Mouse (Mus musculus): ENCODE data around the gene Gse1. TPM values are rescaled to one million over a fixed set of nuclear protein-coding genes. Genes with fewer than 3 reads are reported as not detected.

Gse1 gene
- polyA plus RNA-seq, 1 experiment from 2014 or later: 14.3 TPM

- no peaks in the 10 kb centered on the region for H3K27me3 ChIP-seq (ENCODE audit: insufficient read depth, low read length)
- H3K4me2 ChIP-seq: peak overlapping the region; percentile 57
- H3K4me1 ChIP-seq (ENCODE audit: insufficient read depth): peaks cover 46% of the 10 kb centered on the region
- peak overlapping the region; percentile 67; the same call in 1 of the 2 replicates for H3K27ac ChIP-seq (ENCODE audit: low read depth)
- no peaks in the 10 kb centered on the region for H3K9me3 ChIP-seq (ENCODE audit: low read depth, low read length)
- no peak for ATAC-seq (ENCODE audit: insufficient read depth)
- TF ChIP-seq CTCF (IDR thresholded peaks at IDR 0.05; ENCODE audit: low read depth): no peak
- H3K4me3 ChIP-seq (ENCODE audit: low read depth, low read length): no peak overlapping the region; the same call in 1 of the 2 replicates
- DNase-seq: no peak
- H3K36me3 ChIP-seq (ENCODE audit: insufficient read depth): no peaks in the 10 kb centered on the region
- WGBS: 28% methylated on average over 23 of the region's 23 CpGs
- peak overlapping the region; percentile 2; the same call in 1 of the 2 replicates for H3K9ac ChIP-seq
These were observed 277.5 kb downstream of the Gse1 start for GRCm38 (mm10) chr8:120505619-120506310.

GRCm38 (mm10) chr8:120506562-120506961 lies 278.3 kb downstream of the Gse1 start:
- no peaks in the 10 kb centered on the region for H3K9me3 ChIP-seq (ENCODE audit: low read depth, low read length)
- DNase-seq: no peak
- peaks cover 54% of the 10 kb centered on the region for H3K4me1 ChIP-seq (ENCODE audit: insufficient read depth)
- H3K9ac ChIP-seq: no peak overlapping the region
- no peak for ATAC-seq (ENCODE audit: insufficient read depth)
- H3K4me2 ChIP-seq: no peak overlapping the region
- no peaks in the 10 kb centered on the region for H3K27me3 ChIP-seq (ENCODE audit: insufficient read depth, low read length)
- H3K36me3 ChIP-seq (ENCODE audit: insufficient read depth): no peaks in the 10 kb centered on the region
- 57% methylated on average over 2 of the region's 2 CpGs for WGBS
- no peak overlapping the region for H3K27ac ChIP-seq (ENCODE audit: low read depth)
- TF ChIP-seq CTCF (IDR thresholded peaks at IDR 0.05; ENCODE audit: low read depth): peak; percentile 61
- no peak overlapping the region for H3K4me3 ChIP-seq (ENCODE audit: low read depth, low read length)

GRCm38 (mm10) chr8:120507290-120507689 lies 279.0 kb downstream of the Gse1 start:
- Histone ChIP-seq H3K27ac (ENCODE audit: low read depth) (no peak overlapping the region), H3K4me2 (no peak overlapping the region), H3K27me3 (ENCODE audit: insufficient read depth, low read length) (no peaks in the 10 kb centered on the region), H3K4me1 (ENCODE audit: insufficient read depth) (peaks cover 61% of the 10 kb centered on the region), H3K4me3 (ENCODE audit: low read depth, low read length) (no peak overlapping the region), H3K36me3 (ENCODE audit: insufficient read depth) (no peaks in the 10 kb centered on the region), H3K9ac (no peak overlapping the region), H3K9me3 (ENCODE audit: low read depth, low read length) (no peaks in the 10 kb centered on the region)
- no peak for DNase-seq
- no peak for ATAC-seq (ENCODE audit: insufficient read depth)
- WGBS: 90% methylated on average over 9 of the region's 9 CpGs
- TF ChIP-seq CTCF (IDR thresholded peaks at IDR 0.05; ENCODE audit: low read depth): no peak

- Histone ChIP-seq H3K4me3 (ENCODE audit: low read depth, low read length) (no peak overlapping the region; the same call in 1 of the 2 replicates), H3K4me2 (peak overlapping the region; percentile 52), H3K27me3 (ENCODE audit: insufficient read depth, low read length) (no peaks in the 10 kb centered on the region), H3K36me3 (ENCODE audit: insufficient read depth) (no peaks in the 10 kb centered on the region), H3K9me3 (ENCODE audit: low read depth, low read length) (no peaks in the 10 kb centered on the region), H3K27ac (ENCODE audit: low read depth) (no peak overlapping the region), H3K9ac (no peak overlapping the region), H3K4me1 (ENCODE audit: insufficient read depth) (peaks cover 65% of the 10 kb centered on the region)
- DNase-seq (peak; percentile 89), ATAC-seq (ENCODE audit: insufficient read depth) (peak; percentile 70)
- peak; percentile 1; the same call in 1 of the 2 replicates for TF ChIP-seq CTCF (IDR thresholded peaks at IDR 0.05; ENCODE audit: low read depth)
- WGBS: 7% methylated on average over 21 of the region's 21 CpGs
These were observed 281.1 kb downstream of the Gse1 start for GRCm38 (mm10) chr8:120509136-120510034.

- peak; percentile 24; the same call in 1 of the 2 replicates for TF ChIP-seq CTCF (IDR thresholded peaks at IDR 0.05; ENCODE audit: low read depth)
- Histone ChIP-seq H3K27ac (ENCODE audit: low read depth) (no peak overlapping the region), H3K4me2 (peak overlapping the region; percentile 52; the same call in 1 of the 2 replicates), H3K4me1 (ENCODE audit: insufficient read depth) (peaks cover 59% of the 10 kb centered on the region), H3K4me3 (ENCODE audit: low read depth, low read length) (no peak overlapping the region), H3K27me3 (ENCODE audit: insufficient read depth, low read length) (no peaks in the 10 kb centered on the region), H3K9ac (no peak overlapping the region), H3K9me3 (ENCODE audit: low read depth, low read length) (no peaks in the 10 kb centered on the region), H3K36me3 (ENCODE audit: insufficient read depth) (no peaks in the 10 kb centered on the region)
- no peak for DNase-seq
- WGBS: 7% methylated on average over 5 of the region's 6 CpGs
- no peak for ATAC-seq (ENCODE audit: insufficient read depth)
These were observed 281.8 kb downstream of the Gse1 start for GRCm38 (mm10) chr8:120510035-120510416.

- peaks cover 55% of the 10 kb centered on the region for H3K4me1 ChIP-seq (ENCODE audit: insufficient read depth)
- whole genome bisulfite sequencing: 26% methylated on average over 5 of the region's 5 CpGs
- 0 out of 2 replicates have a peak overlapping the region, but pooled peaks have one; percentile 10 for H3K27ac ChIP-seq (ENCODE audit: low read depth)
These were observed 282.7 kb downstream of the Gse1 start for GRCm38 (mm10) chr8:120510863-120511457.

More at GRCm38 (mm10) chr8:120510863-120511457, 282.7 kb downstream of the Gse1 start:
- Histone ChIP-seq H3K4me3 (ENCODE audit: low read depth, low read length) (no peak overlapping the region), H3K27me3 (ENCODE audit: insufficient read depth, low read length) (no peaks in the 10 kb centered on the region), H3K4me2 (0 out of 2 replicates have a peak overlapping the region, but pooled peaks have one; percentile 15), H3K9ac (peak overlapping the region; percentile 20; the same call in 1 of the 2 replicates), H3K9me3 (ENCODE audit: low read depth, low read length) (no peaks in the 10 kb centered on the region), H3K36me3 (ENCODE audit: insufficient read depth) (no peaks in the 10 kb centered on the region)
- DNase-seq: no peak
- no peak for ATAC-seq (ENCODE audit: insufficient read depth)
- no peak for TF ChIP-seq CTCF (IDR thresholded peaks at IDR 0.05; ENCODE audit: low read depth)

Measured in lung, embryonic 14.5 days (tissue).